Mouse (Mus musculus) bone marrow, adult 2 months (tissue): ENCODE results near the gene Ndrg4.

Experiments
- CTCF ChIP-seq: fragments of 200-500 bp; IDR thresholded peaks from 2 replicates; pipeline ENCODE4 v1.5.1; 2011; ENCODE audit warnings: low read length, control low read depth; ENCODE audit not compliant: control insufficient read depth, insufficient read depth
- POLR2A ChIP-seq: fragments of 200-500 bp; IDR thresholded peaks from 2 replicates; pipeline ENCODE4 v1.6.1; 2011; ENCODE audit warnings: low read depth, mild to moderate bottlenecking, control low read depth, low read length, borderline replicate concordance; ENCODE audit not compliant: control insufficient read depth

DNA sequence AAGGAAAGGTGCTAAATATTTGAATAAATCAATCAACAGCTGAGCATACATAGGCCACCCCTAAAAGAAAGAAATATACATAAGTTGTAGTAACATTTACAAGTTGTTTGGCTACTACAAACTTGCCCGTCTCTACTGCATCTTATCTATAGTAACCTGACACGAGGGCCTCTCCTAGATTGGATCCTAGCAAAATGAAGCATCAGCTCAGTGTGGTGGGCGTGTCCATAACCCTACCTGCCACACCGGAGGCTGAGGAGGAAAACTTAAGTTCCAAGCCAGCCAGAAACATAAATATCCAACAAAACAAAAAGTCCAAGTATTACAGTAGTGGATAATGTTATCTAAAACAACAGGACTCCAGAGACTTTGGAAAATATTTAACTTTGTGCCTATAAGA is 50.8 kb downstream of the Ndrg4 start:
- TF ChIP-seq CTCF (no peak), POLR2A (no peak)
